Mouse (Mus musculus) ES-E14 (cell line): ENCODE measurements at regions not wholly inside any gene's neighbourhood (a gene's known extent, or its start where the extent isn't known, plus 50 kb on each side); places are given as distances from the start of the nearest gene placed in this dataset.

Source experiments
- DNase-seq: peaks from one replicate; pipeline ENCODE4 v3.0.0-alpha.2; 2013; ENCODE audit warnings: low read depth, low spot score
- H3K27ac ChIP-seq: 2 replicates; pipeline ENCODE4 v1.5.1; 2012; ENCODE audit warnings: low read depth, mild to moderate bottlenecking, low read length, moderate library complexity, mixed read lengths; ENCODE audit not compliant: poor library complexity, insufficient read depth, severe bottlenecking
- H3K36me3 ChIP-seq: 2 replicates; pipeline ENCODE4 v1.6.1; 2012; ENCODE audit warnings: mild to moderate bottlenecking, low read length, moderate library complexity, mixed read lengths; ENCODE audit not compliant: control insufficient read depth, poor library complexity, insufficient read depth, severe bottlenecking
- H3K4me1 ChIP-seq, 2 experiments: fragments of 150-350 bp in 1 of 2; sonication (generic) in 1 of 2; 2 replicates each; pipeline ENCODE4 v1.6.1; 2012; ENCODE audit warnings: low read length in 2 of 2, mild to moderate bottlenecking in 1 of 2, mixed read lengths in 1 of 2; ENCODE audit not compliant: control insufficient read depth in 2 of 2, insufficient read depth in 2 of 2, poor library complexity in 1 of 2
- H3K4me3 ChIP-seq, 2 experiments: fragments of 150-350 bp in 1 of 2; sonication (generic) in 1 of 2; 2 replicates each; pipeline ENCODE4 v1.5.1; 2012; ENCODE audit warnings: low read length in 2 of 2, low read depth in 1 of 2, mild to moderate bottlenecking in 1 of 2, mixed read lengths in 1 of 2; ENCODE audit not compliant: insufficient read depth in 1 of 2, poor library complexity in 1 of 2, severe bottlenecking in 1 of 2
- H3K9ac ChIP-seq: 2 replicates; pipeline ENCODE4 v1.6.1; 2012; ENCODE audit warnings: low read depth, mild to moderate bottlenecking, low read length, mixed read lengths; ENCODE audit not compliant: poor library complexity, insufficient read depth, severe bottlenecking
- H3K9me3 ChIP-seq: fragments of 150-350 bp; sonication (generic); 2 replicates; pipeline ENCODE4 v1.6.1; 2012; ENCODE audit warnings: low read depth, mild to moderate bottlenecking, low read length; ENCODE audit not compliant: control insufficient read depth, insufficient read depth
- CHD2 ChIP-seq: IDR thresholded peaks from 2 replicates; pipeline ENCODE4 v1.6.1; 2014; ENCODE audit warnings: mild to moderate bottlenecking, low read depth, low read length, inconsistent platforms
- HCFC1 ChIP-seq: IDR thresholded peaks from 2 replicates; pipeline ENCODE4 v1.6.1; 2012; ENCODE audit warnings: low read length, inconsistent platforms, borderline replicate concordance; ENCODE audit not compliant: insufficient read depth
- MAFK ChIP-seq: IDR thresholded peaks from 2 replicates; pipeline ENCODE4 v1.6.1; 2014; ENCODE audit warnings: mild to moderate bottlenecking, low read depth, low read length, inconsistent platforms; ENCODE audit not compliant: insufficient read depth
- ZC3H11A ChIP-seq: IDR thresholded peaks from 2 replicates; pipeline ENCODE4 v1.6.1; 2012; ENCODE audit warnings: low read depth, mild to moderate bottlenecking, inconsistent platforms, low read length, borderline replicate concordance
- ZNF384 ChIP-seq: IDR thresholded peaks from 2 replicates; pipeline ENCODE4 v1.6.1; 2012; ENCODE audit warnings: low read depth, low read length, inconsistent platforms
- in situ Hi-C, 2 experiments: fragments of 600-800 bp; cut with MboI; formaldehyde crosslinking; loops; one replicate each; pipeline ENCODE4 v1.15.1; 2025; ENCODE audit warnings: low sequenced_read_pairs in 2 of 2, inconsistent platforms in 1 of 2; ENCODE audit not compliant: unreplicated experiment in 2 of 2

DNA sequence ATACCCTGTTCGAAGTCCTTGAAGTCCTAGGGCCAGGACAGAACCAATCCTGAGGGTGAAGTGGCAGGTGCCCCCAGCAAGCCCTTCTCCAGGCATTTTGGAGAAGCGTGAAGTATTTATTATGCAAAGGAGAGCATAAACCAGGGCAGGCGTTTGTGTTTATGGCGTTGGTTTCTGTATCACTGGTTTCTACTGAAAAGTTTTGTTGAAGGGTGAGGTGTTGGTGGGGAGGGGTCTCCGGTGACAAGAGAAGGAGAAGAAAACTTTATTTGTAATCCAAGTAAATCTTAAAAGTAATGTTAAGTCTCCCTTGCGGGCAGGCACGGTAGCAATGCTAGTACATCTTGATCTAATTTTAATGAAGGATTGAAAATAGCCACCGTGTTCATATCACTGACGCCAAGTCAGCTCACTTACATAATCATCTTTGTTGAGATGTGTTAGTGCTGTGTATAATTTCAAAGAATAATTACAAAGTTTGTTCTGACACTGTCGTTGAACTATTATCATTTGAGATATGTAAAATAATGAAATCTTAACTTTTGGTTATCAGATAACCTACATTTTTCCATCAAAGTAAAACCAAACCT is 140.2 kb downstream of the Ogfrl1 start:
- H3K36me3 ChIP-seq = no peaks in the 10 kb centered on the region
- H3K9me3 ChIP-seq = no peaks in the 10 kb centered on the region
- H3K4me1 ChIP-seq = peaks cover 0 to 2% of the 10 kb centered on the region in 2 experiments; a peak in 2 of 4 replicates
- H3K27ac ChIP-seq = no peak overlapping the region
- H3K9ac ChIP-seq = peak overlapping the region; percentile 17; the same call in 1 of the 2 replicates
- in situ Hi-C loops = no loop called here
- peak overlapping the region; percentile 83 to 92 for H3K4me3 ChIP-seq
- no peak for DNase-seq
- no peak for TF ChIP-seq ZNF384
- no peak for TF ChIP-seq ZC3H11A
- no peak for TF ChIP-seq HCFC1
- no peak for TF ChIP-seq CHD2
- TF ChIP-seq MAFK = no peak

DNA sequence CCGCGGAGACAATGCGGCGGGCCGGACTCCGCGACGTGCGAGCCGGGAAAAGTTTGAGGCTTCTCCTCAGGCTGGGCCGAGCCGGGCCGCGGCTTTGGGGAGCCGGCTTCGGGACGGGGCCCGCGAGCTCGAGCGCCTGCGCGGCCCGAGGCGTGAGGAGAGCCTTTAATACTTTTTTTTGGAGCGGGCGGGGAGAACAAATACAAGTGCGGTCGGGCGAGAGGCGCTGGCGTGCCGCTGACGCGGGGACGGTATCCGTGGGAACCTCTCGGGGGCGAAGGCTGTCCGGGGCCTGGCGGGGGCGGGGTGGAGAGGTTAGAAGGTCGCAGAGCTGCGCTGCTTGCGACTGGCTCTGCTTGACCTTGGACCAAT is 141.0 kb downstream of the Ogfrl1 start:
- Histone ChIP-seq H3K9ac (peak overlapping the region; percentile 80), H3K9me3 (no peaks in the 10 kb centered on the region), H3K27ac (no peak overlapping the region), H3K4me3 (peak overlapping the region; percentile 83 to 92), H3K4me1 (peaks cover 0 to 2% of the 10 kb centered on the region in 2 experiments; a peak in 2 of 4 replicates), H3K36me3 (no peaks in the 10 kb centered on the region)
- TF ChIP-seq ZC3H11A = no peak
- TF ChIP-seq HCFC1 = peak; percentile 23; the same call in 1 of the 2 replicates
- DNase-seq = peak; percentile 53
- in situ Hi-C loops = no loop called here

DNA sequence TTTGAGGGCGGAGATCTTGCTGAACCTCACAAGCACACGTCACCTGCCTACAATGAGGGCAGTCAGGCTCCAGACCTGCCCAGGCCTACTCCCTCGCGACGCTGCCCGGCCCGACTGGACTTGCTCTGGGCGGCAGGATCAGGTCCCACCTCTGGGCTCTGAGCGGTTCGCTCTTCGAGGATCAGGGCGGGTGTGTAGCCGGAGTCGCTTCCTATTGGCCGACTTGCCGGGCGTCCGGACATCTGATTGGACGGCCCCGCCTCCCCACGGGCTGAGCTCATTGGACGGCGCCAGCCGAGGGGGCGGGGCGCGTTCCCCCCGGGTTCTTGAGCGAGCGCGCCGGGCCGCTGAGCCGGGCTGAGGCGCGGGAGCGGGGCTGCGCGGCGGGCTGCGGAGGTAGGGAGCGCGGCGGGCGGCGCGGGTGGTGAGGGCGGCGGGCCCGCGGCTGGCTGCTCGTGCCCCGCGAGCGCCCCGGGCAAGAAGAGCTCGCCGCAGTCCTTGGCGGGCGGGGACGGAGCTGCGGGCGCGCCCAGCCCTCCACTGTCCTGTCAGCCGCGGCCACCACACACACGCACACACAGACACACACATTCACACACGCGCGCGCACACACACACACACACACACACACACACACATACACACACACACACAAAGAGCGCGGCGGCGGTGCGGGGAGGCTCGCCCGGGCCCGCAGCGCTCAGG is 141.5 kb downstream of the Ogfrl1 start:
- no peak overlapping the region for H3K27ac ChIP-seq
- TF ChIP-seq HCFC1 (no peak), ZNF384 (no peak), CHD2 (peak; percentile 61; the same call in 1 of the 2 replicates), MAFK (no peak), ZC3H11A (no peak)
- no peaks in the 10 kb centered on the region for H3K9me3 ChIP-seq
- H3K36me3 ChIP-seq = no peaks in the 10 kb centered on the region
- peak overlapping the region; percentile 83 to 92 for H3K4me3 ChIP-seq
- DNase-seq = peak; percentile 88
- in situ Hi-C loops = no loop called here
- H3K9ac ChIP-seq = peak overlapping the region; percentile 80
- H3K4me1 ChIP-seq = peaks cover 0 to 2% of the 10 kb centered on the region in 2 experiments; a peak in 2 of 4 replicates

DNA sequence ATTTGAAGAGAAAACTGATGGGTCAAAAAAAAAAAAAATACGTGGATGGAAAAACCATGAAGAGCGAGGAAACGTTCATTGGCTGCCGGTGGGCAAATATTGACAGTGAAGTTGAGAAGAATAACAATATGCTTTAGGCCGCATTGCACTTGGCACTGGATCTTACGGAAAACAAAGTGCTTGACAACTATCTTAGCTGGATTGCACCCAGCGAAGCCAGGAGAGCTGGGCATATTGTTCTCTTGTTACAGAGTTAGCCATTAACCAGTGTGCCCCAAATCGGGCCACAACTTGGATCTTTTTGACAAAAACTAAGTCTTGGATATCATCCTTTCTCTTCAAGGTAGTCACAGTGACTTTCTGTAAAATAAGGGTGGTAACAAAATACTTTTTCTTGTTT is 143.3 kb downstream of the Ogfrl1 start:
- no peak overlapping the region for H3K9ac ChIP-seq
- in situ Hi-C loops = no loop called here
- TF ChIP-seq MAFK (no peak), CHD2 (no peak), HCFC1 (no peak), ZC3H11A (no peak), ZNF384 (no peak)
- H3K27ac ChIP-seq = no peak overlapping the region
- H3K9me3 ChIP-seq = no peaks in the 10 kb centered on the region
- H3K4me1 ChIP-seq = peaks cover 0 to 2% of the 10 kb centered on the region in 2 experiments; a peak in 2 of 4 replicates
- no peaks in the 10 kb centered on the region for H3K36me3 ChIP-seq
- no peak overlapping the region for H3K4me3 ChIP-seq
- DNase-seq = no peak
